Mouse (Mus musculus): ENCODE data around the gene Aicda.

GRCm38 (mm10) chr6:122519384-122519783, 34.2 kb upstream of the Aicda start:
- TF ChIP-seq GATA1 (IDR thresholded peaks at IDR 0.05; ENCODE audit: low read length) (no peak), TAL1 (IDR thresholded peaks at IDR 0.05; ENCODE audit: low read length) (no peak)

All from erythroblast, embryonic 14.5 days (primary cell).